ENCODE assay signal across 17 mouse cellular contexts in genomic region chr6:72475221-72475985, GRCm38 (mm10). TPM values are rescaled to one million over a fixed set of nuclear protein-coding genes. Genes with fewer than 3 reads are reported as not detected.
DNase-seq lines count a peak whose midpoint lies in the region; ATAC-seq lines count a peak whose summit lies in the region.
"Had no signal": no experiment of that assay in that cellular context is flagged by ENCODE, and none has a peak within 500 bp of the region (broad histone marks: within the 10 kb centered on the region; RNA-seq: fewer than 3 reads in every experiment).

No protein-coding gene starts in this region.

- no peaks in the 10 kb centered on the region for H3K4me1 ChIP-seq in kidney, embryonic 14.5 days (ENCODE audit: control insufficient read depth, insufficient read depth, low read length)

- H3K9me3 ChIP-seq in kidney, embryonic 14.5 days (ENCODE audit: control insufficient read depth, low read length): no peaks in the 10 kb centered on the region

- ATAC-seq in kidney, embryonic 14.5 days (ENCODE audit: low FRiP score, low TSS enrichment): no peak
- 0 out of 2 replicates have a peak, but pooled peaks have one; percentile 34 for ATAC-seq in erythroblast, adult 5-6 weeks (replicated peaks; ENCODE audit: low FRiP score, poor library complexity, severe bottlenecking)
- ATAC-seq: intestine, postnatal 0 days had no signal

- H3K9ac ChIP-seq in kidney, embryonic 14.5 days (ENCODE audit: low read depth, low read length): no peak overlapping the region

- no peaks in the 10 kb centered on the region for H3K36me3 ChIP-seq in kidney, embryonic 14.5 days (ENCODE audit: control insufficient read depth, insufficient read depth, low read length)

- no peak overlapping the region for H3K4me2 ChIP-seq in kidney, embryonic 14.5 days (replicated peaks; ENCODE audit: low read depth, low read length)

- H3K27me3 ChIP-seq in kidney, embryonic 14.5 days (ENCODE audit: control insufficient read depth, insufficient read depth, low read length): no peaks in the 10 kb centered on the region
- H3K27me3 ChIP-seq: CH12.LX had no signal

- no peak overlapping the region for H3K4me3 ChIP-seq in kidney, embryonic 14.5 days (ENCODE audit: low read length)

- peak; percentile 38 for DNase-seq in kidney, adult 11 months
- peak; percentile 80 for DNase-seq in NIH3T3 (ENCODE audit: low read depth)
- DNase-seq in layer of hippocampus, postnatal 14 days (ENCODE audit: low spot score in 2 of 2): peak; percentile 35 to 39
- DNase-seq in testis, postnatal 14 days (ENCODE audit: low spot score): no peak
- DNase-seq in MN1 (ENCODE audit: low spot score): no peak
- no peak for DNase-seq in testis, postnatal 10 days (ENCODE audit: low spot score)
- DNase-seq: adrenal gland, postnatal 14 days; cerebellum, adult 18-20 months; embryo, embryonic 11 days; lung, postnatal 4 days had no signal

- WGBS in kidney, embryonic 14.5 days: 79% methylated on average over 4 of the region's 4 CpGs

- H3K27ac ChIP-seq in kidney, embryonic 14.5 days (ENCODE audit: low read depth, low read length): no peak overlapping the region

RNA-seq across cellular contexts. Expression of gene Mat2a, which starts 36.0 kb away (rescaled TPM):
- polyA plus RNA-seq in kidney, embryonic 14.5 days (2014; fragmentation: Nextera tagmentation; extraction: Ambion mirVana): 322 and 463 TPM in 2 replicates
- 77.8 and 93.8 TPM in 2 replicates for total RNA-seq in erythroblast, adult 5-6 weeks (2015; ENCODE audit: low replicate concordance)
- total RNA-seq in erythroblast, adult 5-6 weeks (2017; ENCODE audit: low replicate concordance): 44.9 and 67.3 TPM in 2 replicates
- 100 to 1,000 TPM; 176 to 196 TPM for total RNA-seq in layer of hippocampus, postnatal 14 days (2021)

RNA-seq across cellular contexts. Expression of gene Sh2d6, which starts 46.1 kb away (rescaled TPM):
- not detected in 2 replicates for polyA plus RNA-seq in kidney, embryonic 14.5 days (2014; fragmentation: Nextera tagmentation; extraction: Ambion mirVana)
- not detected in 2 replicates for total RNA-seq in erythroblast, adult 5-6 weeks (2015; ENCODE audit: low replicate concordance)
- not detected in 2 replicates for total RNA-seq in erythroblast, adult 5-6 weeks (2017; ENCODE audit: low replicate concordance)
- under 1 TPM; 0.41 to 0.83 TPM for total RNA-seq in layer of hippocampus, postnatal 14 days (2021)
- total RNA-seq: hematopoietic stem cell, adult 5-6 weeks; liver, adult 2 months; midbrain, postnatal 0 days had no signal
- polyA plus RNA-seq: liver, adult 2 months had no signal

Comparison
In these comparisons a context has a peak if more than half of its experiments do, and no peak if none do; other contexts are left out.
1. DNase-seq: peak in kidney, adult 11 months (single experiment), NIH3T3 (single experiment) and layer of hippocampus, postnatal 14 days (2 of 2); none in testis, postnatal 14 days (single experiment), MN1 (single experiment) and testis, postnatal 10 days (single experiment).